Mouse (Mus musculus) neutrophil, adult 5-6 weeks (primary cell): ENCODE measurements at regions not wholly inside any gene's neighbourhood (a gene's known extent, or its start where the extent isn't known, plus 50 kb on each side); places are given as distances from the start of the nearest gene placed in this dataset.

Experiments
- ATAC-seq: fragments of 151-379, 151-347 bp; 2 replicates; pipeline ENCODE4 v1.8.0; 2017; ENCODE audit warnings: mild to moderate bottlenecking, moderate TSS enrichment; ENCODE audit not compliant: insufficient number of reproducible peaks, poor library complexity, low FRiP score, severe bottlenecking; ENCODE audit errors: extremely low read depth

GRCm38 (mm10) chr15:59864746-59865499, 151.5 kb downstream of the 4933412E24Rik start:
- peak; percentile 77 for ATAC-seq

- no peak for ATAC-seq
Measured at GRCm38 (mm10) chr15:59852271-59853000, 164.0 kb downstream of the 4933412E24Rik start.

- ATAC-seq, result peak; percentile 33; the same call in 1 of the 2 replicates
Measured at GRCm38 (mm10) chr15:59845158-59845739, 171.2 kb downstream of the 4933412E24Rik start.

- no peak for ATAC-seq
Measured at GRCm38 (mm10) chr15:59836631-59837030, 179.8 kb downstream of the 4933412E24Rik start.

- ATAC-seq, result no peak
Measured at GRCm38 (mm10) chr15:59833232-59833631, 183.2 kb downstream of the 4933412E24Rik start.

- 0 out of 2 replicates have a peak, but pooled peaks have one; percentile 10 for ATAC-seq
Measured at GRCm38 (mm10) chr15:59831481-59831880, 184.9 kb downstream of the 4933412E24Rik start.

- ATAC-seq, result peak; percentile 39; the same call in 1 of the 2 replicates
Measured at GRCm38 (mm10) chr15:59830553-59831462, 185.6 kb downstream of the 4933412E24Rik start.

GRCm38 (mm10) chr15:59828421-59828820, 188.0 kb downstream of the 4933412E24Rik start:
- peak; percentile 84 for ATAC-seq

- ATAC-seq, result no peak
Measured at GRCm38 (mm10) chr15:59826164-59826950, 190.1 kb downstream of the 4933412E24Rik start.

GRCm38 (mm10) chr15:59823921-59824320, 192.5 kb downstream of the 4933412E24Rik start:
- no peak for ATAC-seq

GRCm38 (mm10) chr15:59822995-59823681, 193.3 kb downstream of the 4933412E24Rik start:
- no peak for ATAC-seq

GRCm38 (mm10) chr15:59820317-59820716, 196.1 kb downstream of the 4933412E24Rik start:
- no peak for ATAC-seq

GRCm38 (mm10) chr15:59816031-59816430, 200.4 kb downstream of the 4933412E24Rik start:
- ATAC-seq, result no peak

GRCm38 (mm10) chr15:59811566-59811965, 204.8 kb downstream of the 4933412E24Rik start:
- peak; percentile 36; the same call in 1 of the 2 replicates for ATAC-seq

GRCm38 (mm10) chr15:59809361-59809760, 207.1 kb downstream of the 4933412E24Rik start:
- ATAC-seq, result no peak

- ATAC-seq, result peak; percentile 79
Measured at GRCm38 (mm10) chr15:59807723-59808122, 208.7 kb downstream of the 4933412E24Rik start.

- no peak for ATAC-seq
Measured at GRCm38 (mm10) chr15:59805771-59806170, 210.6 kb downstream of the 4933412E24Rik start.
